Mouse (Mus musculus) MEL (cell line): Measurements from ENCODE around the gene Zfp362.

ENCODE experiments used
- CHD2 ChIP-seq: IDR thresholded peaks from 2 replicates; pipeline ENCODE4 v1.6.1; 2011; ENCODE audit warnings: low read length, improper control_type of control experiment
- CTCF ChIP-seq, 3 experiments: IDR thresholded peaks in 2 of 3; conservative IDR thresholded peaks in 1 of 3; 2 replicates each; pipeline ENCODE4 v1.5.1; 2011 to 2012; ENCODE audit warnings: low read length in 3 of 3, low read depth in 2 of 3, mild to moderate bottlenecking in 2 of 3, improper control_type of control experiment in 1 of 3, inconsistent platforms in 1 of 3, mixed read lengths in 1 of 3, moderate library complexity in 1 of 3; ENCODE audit not compliant: control insufficient read depth in 1 of 3, insufficient read depth in 1 of 3, poor library complexity in 1 of 3, severe bottlenecking in 1 of 3
- ELF1 ChIP-seq: IDR thresholded peaks from 2 replicates; pipeline ENCODE4 v1.6.1; 2014; ENCODE audit warnings: low read depth, mild to moderate bottlenecking, inconsistent platforms, low read length, improper control_type of control experiment, moderate library complexity
- EP300 ChIP-seq, 2 experiments: IDR thresholded peaks; 2 replicates each; pipeline ENCODE4 v1.6.1; 2011; ENCODE audit warnings: improper control_type of control experiment in 2 of 2, low read length in 2 of 2, low read depth in 1 of 2, mild to moderate bottlenecking in 1 of 2
- ETS1 ChIP-seq: IDR thresholded peaks from 2 replicates; pipeline ENCODE4 v1.6.1; 2012; ENCODE audit warnings: low read depth, mild to moderate bottlenecking, inconsistent platforms, low read length, improper control_type of control experiment, moderate library complexity
- JUND ChIP-seq: IDR thresholded peaks from 2 replicates; pipeline ENCODE4 v1.6.1; 2011; ENCODE audit warnings: low read depth, mild to moderate bottlenecking, improper control_type of control experiment, low read length
- MAFK ChIP-seq: IDR thresholded peaks from 2 replicates; pipeline ENCODE4 v1.6.1; 2011; ENCODE audit warnings: low read depth, mild to moderate bottlenecking, low read length, improper control_type of control experiment, borderline replicate concordance
- MAX ChIP-seq: IDR thresholded peaks from 2 replicates; pipeline ENCODE4 v1.6.1; 2011; ENCODE audit warnings: low read length, improper control_type of control experiment
- NRF1 ChIP-seq: IDR thresholded peaks from 2 replicates; pipeline ENCODE4 v1.6.1; 2014; ENCODE audit warnings: low read depth, mild to moderate bottlenecking, inconsistent platforms, low read length, improper control_type of control experiment, moderate library complexity; ENCODE audit not compliant: poor library complexity, insufficient read depth, severe bottlenecking
- POLR2A ChIP-seq, 2 experiments: IDR thresholded peaks; 2 replicates each; pipeline ENCODE4 v1.6.1; 2011 to 2012; ENCODE audit warnings: low read length in 2 of 2, mild to moderate bottlenecking in 2 of 2, control low read depth in 1 of 2, improper control_type of control experiment in 1 of 2, low read depth in 1 of 2, moderate library complexity in 1 of 2; ENCODE audit not compliant: control insufficient read depth in 1 of 2, insufficient read depth in 1 of 2, poor library complexity in 1 of 2
- POLR2AphosphoS5 ChIP-seq: IDR thresholded peaks from 2 replicates; pipeline ENCODE4 v1.6.1; 2012; ENCODE audit warnings: low read depth, borderline replicate concordance, mild to moderate bottlenecking, inconsistent platforms, low read length, moderate library complexity, mixed read lengths
- TCF12 ChIP-seq: IDR thresholded peaks from 2 replicates; pipeline ENCODE4 v1.6.1; 2014; ENCODE audit warnings: low read depth, mild to moderate bottlenecking, inconsistent platforms, low read length, improper control_type of control experiment, moderate library complexity
- UBTF ChIP-seq: IDR thresholded peaks from 2 replicates; pipeline ENCODE4 v1.6.1; 2012; ENCODE audit warnings: low read depth, mild to moderate bottlenecking, inconsistent platforms, low read length, improper control_type of control experiment, moderate library complexity, borderline replicate concordance; ENCODE audit not compliant: insufficient read depth

DNA sequence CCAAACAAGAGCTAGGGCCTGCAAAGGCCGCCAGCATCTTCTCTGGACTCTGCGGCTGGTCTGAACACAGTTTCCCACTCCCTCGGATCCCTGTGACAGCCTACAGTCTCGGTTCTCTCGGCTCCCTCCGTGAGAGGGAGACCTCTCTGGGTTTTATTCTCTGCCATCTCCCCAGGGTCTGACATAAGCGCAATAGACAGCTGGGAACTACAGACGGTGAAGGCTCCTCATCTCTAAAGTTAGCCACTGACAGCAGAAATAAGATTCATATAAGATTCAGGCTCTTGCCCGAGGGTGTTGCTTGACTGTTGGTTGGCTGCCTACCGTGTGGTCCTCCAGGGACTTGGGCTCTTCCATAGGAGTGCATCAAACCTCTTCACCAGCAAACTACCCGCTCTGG, 28.3 kb downstream of the Zfp362 start:
- TF ChIP-seq NRF1: no peak
- TF ChIP-seq CTCF (IDR thresholded peaks at IDR 0.05 in 2 of 3, conservative IDR thresholded peaks at IDR 0.05 in 1 of 3; ENCODE audit: control insufficient read depth in 1 of 3, insufficient read depth in 1 of 3, low read depth in 2 of 3, low read length in 3 of 3, poor library complexity in 1 of 3, severe bottlenecking in 1 of 3): no peak
- TF ChIP-seq TCF12: no peak
- TF ChIP-seq MAFK: no peak
- TF ChIP-seq MAX: no peak
- TF ChIP-seq JUND: no peak
- TF ChIP-seq UBTF: no peak
- no peak for TF ChIP-seq POLR2A (IDR thresholded peaks at IDR 0.05; ENCODE audit: control insufficient read depth in 1 of 2, insufficient read depth in 1 of 2, low read depth in 1 of 2, low read length in 2 of 2, poor library complexity in 1 of 2)
- TF ChIP-seq POLR2AphosphoS5: no peak
- no peak for TF ChIP-seq CHD2
- no peak for TF ChIP-seq EP300 (IDR thresholded peaks at IDR 0.05; ENCODE audit: low read depth in 1 of 2, low read length in 2 of 2)
- TF ChIP-seq ETS1: no peak
- no peak for TF ChIP-seq ELF1
